Mouse (Mus musculus): ENCODE measurements around the gene Tm6sf2. TPM values are rescaled to one million over a fixed set of nuclear protein-coding genes. Genes with fewer than 3 reads are reported as not detected.

Tm6sf2 gene
- polyA plus RNA-seq, 1 experiment: 30.2 TPM

DNA sequence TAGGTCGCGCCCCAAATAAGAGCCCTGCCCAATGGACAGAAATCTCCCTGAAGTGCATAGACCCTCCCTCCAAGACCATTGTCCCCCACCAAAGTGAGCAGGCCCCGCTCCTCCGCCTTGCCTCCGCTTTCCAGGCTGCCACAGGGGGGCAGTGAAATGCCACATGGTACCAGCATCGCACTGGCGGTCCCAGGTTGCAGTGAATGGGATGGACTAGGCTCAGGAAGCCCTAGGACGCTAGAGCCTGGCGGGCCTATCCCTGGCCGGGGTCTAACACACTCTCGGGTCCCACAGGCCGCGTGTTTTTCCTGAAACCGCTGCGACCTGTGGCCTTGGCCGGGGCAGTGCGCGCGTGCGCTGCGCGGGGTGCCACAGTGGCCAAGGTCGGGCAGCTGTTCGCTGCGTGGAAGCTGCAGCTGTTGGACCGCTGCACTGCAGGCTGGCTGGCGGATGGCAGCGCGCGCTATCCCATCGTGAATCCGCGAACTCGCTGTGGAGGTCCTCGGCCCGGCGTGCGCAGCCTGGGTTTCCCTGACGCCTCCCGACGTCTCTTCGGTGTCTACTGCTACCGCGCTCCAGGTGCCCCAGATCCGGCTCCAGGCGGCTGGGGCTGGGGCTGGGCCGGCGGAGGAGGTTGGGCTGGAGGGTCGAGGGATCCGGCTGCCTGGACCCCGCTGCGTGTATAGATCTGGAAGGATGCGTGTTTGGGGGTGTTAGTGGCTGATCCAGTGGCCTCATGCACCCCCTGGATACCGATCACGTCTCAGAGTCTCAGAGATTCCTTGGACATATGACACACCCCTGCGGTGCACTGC lies 15.3 kb downstream of the Tm6sf2 start:
- no peak overlapping the region for H3K4me3 ChIP-seq (ENCODE audit: insufficient read depth, low read depth, low read length)
- TF ChIP-seq POLR2A (IDR thresholded peaks at IDR 0.05; ENCODE audit: low read depth, low read length) (no peak), CTCF (conservative IDR thresholded peaks at IDR 0.05; ENCODE audit: insufficient read depth, insufficient read length, low read depth, low read length) (peak; percentile 60)
- 5% methylated on average over 56 of the region's 56 CpGs for WGBS
- no peaks in the 10 kb centered on the region for H3K36me3 ChIP-seq (ENCODE audit: control insufficient read depth, insufficient read depth, low read length)
- 0 out of 2 replicates have a peak, but pooled peaks cover 3% of the 10 kb centered on the region for H3K27me3 ChIP-seq (replicated peaks; ENCODE audit: control insufficient read depth, insufficient read depth, low read length)
- peak; percentile 38 for DNase-seq
- no peaks in the 10 kb centered on the region for H3K4me1 ChIP-seq (ENCODE audit: control insufficient read depth, insufficient read depth, low read length)
- H3K27ac ChIP-seq (ENCODE audit: insufficient read depth, low read depth, low read length): no peak overlapping the region

DNA sequence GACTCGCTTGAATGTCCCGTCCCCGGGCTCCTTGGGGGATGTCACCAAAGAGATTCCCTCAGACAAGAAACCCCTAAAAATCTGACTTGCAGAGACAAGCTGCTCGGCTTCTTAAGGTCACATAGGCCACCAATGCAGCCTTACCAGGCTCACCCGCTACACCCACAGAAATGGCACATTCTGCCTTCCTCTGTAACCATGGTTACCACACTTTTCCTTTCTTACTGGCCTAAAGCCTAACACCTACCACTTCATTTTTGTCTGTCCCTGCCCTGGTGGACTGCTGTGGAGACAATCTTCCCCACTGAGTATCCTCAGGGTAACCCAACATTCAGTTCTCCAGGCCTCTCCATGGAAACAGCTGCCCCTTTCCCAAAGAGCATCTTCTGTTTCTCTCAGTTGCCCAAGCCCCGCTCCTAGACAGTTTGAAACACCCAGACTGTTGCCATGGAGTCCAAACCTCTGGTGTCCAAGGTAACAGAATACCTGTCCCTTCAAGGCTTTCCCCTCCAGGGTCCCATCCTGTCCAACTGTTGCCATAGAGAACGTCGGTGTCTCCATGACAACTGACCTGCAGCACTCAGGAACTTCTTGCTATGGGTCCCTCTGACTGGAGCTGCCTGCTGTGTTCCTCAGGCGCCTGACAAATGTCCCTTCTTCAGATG lies 16.7 kb downstream of the Tm6sf2 start:
- 65% methylated on average over 9 of the region's 9 CpGs for WGBS
- no peaks in the 10 kb centered on the region for H3K4me1 ChIP-seq (ENCODE audit: control insufficient read depth, insufficient read depth, low read length)
- TF ChIP-seq POLR2A (IDR thresholded peaks at IDR 0.05; ENCODE audit: low read depth, low read length) (no peak), CTCF (conservative IDR thresholded peaks at IDR 0.05; ENCODE audit: insufficient read depth, insufficient read length, low read depth, low read length) (no peak)
- 0 out of 2 replicates have a peak, but pooled peaks cover 3% of the 10 kb centered on the region for H3K27me3 ChIP-seq (replicated peaks; ENCODE audit: control insufficient read depth, insufficient read depth, low read length)
- H3K4me3 ChIP-seq (ENCODE audit: insufficient read depth, low read depth, low read length): no peak overlapping the region
- H3K36me3 ChIP-seq (ENCODE audit: control insufficient read depth, insufficient read depth, low read length): no peaks in the 10 kb centered on the region
- no peak for DNase-seq
- no peak overlapping the region for H3K27ac ChIP-seq (ENCODE audit: insufficient read depth, low read depth, low read length)

DNA sequence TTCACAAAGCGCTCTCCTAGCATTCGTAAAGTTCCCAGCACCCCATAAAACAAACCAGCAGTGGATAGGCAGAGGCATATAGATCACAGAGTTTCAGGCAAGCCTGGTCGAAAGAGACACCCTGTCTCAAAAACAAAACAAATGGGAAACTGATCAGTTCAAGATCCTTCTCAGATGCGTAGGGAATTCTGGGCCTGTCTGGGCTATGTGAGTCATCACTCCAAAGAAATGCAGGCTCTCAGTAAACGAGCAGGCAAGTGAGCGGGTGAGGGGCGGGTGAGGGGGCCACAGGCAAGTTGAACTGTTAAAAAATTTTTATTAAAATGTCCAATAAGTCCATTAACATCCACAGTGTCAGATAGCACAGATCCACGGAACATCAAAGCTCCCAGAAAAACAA lies 20.1 kb downstream of the Tm6sf2 start:
- H3K27me3 ChIP-seq (replicated peaks; ENCODE audit: control insufficient read depth, insufficient read depth, low read length): 0 out of 2 replicates have a peak, but pooled peaks cover 3% of the 10 kb centered on the region
- TF ChIP-seq POLR2A (IDR thresholded peaks at IDR 0.05; ENCODE audit: low read depth, low read length) (no peak), CTCF (conservative IDR thresholded peaks at IDR 0.05; ENCODE audit: insufficient read depth, insufficient read length, low read depth, low read length) (no peak)
- no peaks in the 10 kb centered on the region for H3K36me3 ChIP-seq (ENCODE audit: control insufficient read depth, insufficient read depth, low read length)
- no peak overlapping the region for H3K27ac ChIP-seq (ENCODE audit: insufficient read depth, low read depth, low read length)
- DNase-seq: no peak
- no peak overlapping the region for H3K4me3 ChIP-seq (ENCODE audit: insufficient read depth, low read depth, low read length)
- H3K4me1 ChIP-seq (ENCODE audit: control insufficient read depth, insufficient read depth, low read length): no peaks in the 10 kb centered on the region
- 63% methylated on average over 8 of the region's 8 CpGs for WGBS

DNA sequence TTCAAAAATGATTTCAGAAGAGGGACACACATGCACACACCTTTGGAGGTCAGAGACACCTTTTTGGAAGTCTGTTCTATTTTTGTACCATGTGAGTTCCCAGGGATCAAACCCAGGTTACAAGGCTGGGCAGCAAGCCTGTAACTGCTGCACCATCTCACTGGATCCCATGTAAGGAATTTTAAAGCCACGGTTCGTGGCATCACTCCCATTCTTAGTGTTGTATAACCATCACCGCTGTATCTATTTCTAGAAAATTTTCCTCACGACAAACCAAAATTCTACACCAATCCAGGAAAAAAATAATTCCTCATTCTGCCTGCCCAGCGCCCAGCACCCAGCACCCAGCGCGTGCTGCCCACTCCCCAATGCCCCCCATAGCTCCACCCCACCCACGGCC lies 26.6 kb downstream of the Tm6sf2 start:
- TF ChIP-seq CTCF (conservative IDR thresholded peaks at IDR 0.05; ENCODE audit: insufficient read depth, insufficient read length, low read depth, low read length) (no peak), POLR2A (IDR thresholded peaks at IDR 0.05; ENCODE audit: low read depth, low read length) (no peak)
- 69% methylated on average over 8 of the region's 8 CpGs for WGBS
- DNase-seq: no peak
- no peaks in the 10 kb centered on the region for H3K27me3 ChIP-seq (replicated peaks; ENCODE audit: control insufficient read depth, insufficient read depth, low read length)
- no peak overlapping the region for H3K27ac ChIP-seq (ENCODE audit: insufficient read depth, low read depth, low read length)
- no peak overlapping the region for H3K4me3 ChIP-seq (ENCODE audit: insufficient read depth, low read depth, low read length)
- H3K4me1 ChIP-seq (ENCODE audit: control insufficient read depth, insufficient read depth, low read length): no peaks in the 10 kb centered on the region
- no peaks in the 10 kb centered on the region for H3K36me3 ChIP-seq (ENCODE audit: control insufficient read depth, insufficient read depth, low read length)

DNA sequence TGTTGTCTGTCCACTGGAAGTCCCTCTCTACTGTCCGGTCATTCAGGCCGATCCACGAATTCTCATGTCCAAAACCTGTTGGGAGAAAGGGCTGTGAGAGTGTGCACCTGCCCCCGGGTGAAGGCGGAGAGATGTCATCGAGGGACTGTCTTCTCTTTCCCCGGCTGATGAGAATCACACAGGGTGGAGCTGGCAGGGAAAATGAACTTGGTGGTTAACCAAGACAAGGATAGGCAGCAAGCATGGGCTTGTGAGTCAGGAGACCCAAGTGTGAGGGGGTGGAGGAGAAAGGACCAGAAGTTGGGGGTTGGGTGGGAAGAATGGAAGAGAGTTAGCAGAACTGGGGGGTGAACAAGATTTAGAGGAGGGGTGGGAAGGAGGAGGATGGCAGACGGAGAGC lies 27.5 kb downstream of the Tm6sf2 start:
- no peak overlapping the region for H3K4me3 ChIP-seq (ENCODE audit: insufficient read depth, low read depth, low read length)
- TF ChIP-seq POLR2A (IDR thresholded peaks at IDR 0.05; ENCODE audit: low read depth, low read length) (no peak), CTCF (conservative IDR thresholded peaks at IDR 0.05; ENCODE audit: insufficient read depth, insufficient read length, low read depth, low read length) (no peak)
- WGBS: 76% methylated on average over 8 of the region's 8 CpGs
- H3K27me3 ChIP-seq (replicated peaks; ENCODE audit: control insufficient read depth, insufficient read depth, low read length): no peaks in the 10 kb centered on the region
- H3K4me1 ChIP-seq (ENCODE audit: control insufficient read depth, insufficient read depth, low read length): no peaks in the 10 kb centered on the region
- DNase-seq: no peak
- H3K36me3 ChIP-seq (ENCODE audit: control insufficient read depth, insufficient read depth, low read length): no peaks in the 10 kb centered on the region
- no peak overlapping the region for H3K27ac ChIP-seq (ENCODE audit: insufficient read depth, low read depth, low read length)

DNA sequence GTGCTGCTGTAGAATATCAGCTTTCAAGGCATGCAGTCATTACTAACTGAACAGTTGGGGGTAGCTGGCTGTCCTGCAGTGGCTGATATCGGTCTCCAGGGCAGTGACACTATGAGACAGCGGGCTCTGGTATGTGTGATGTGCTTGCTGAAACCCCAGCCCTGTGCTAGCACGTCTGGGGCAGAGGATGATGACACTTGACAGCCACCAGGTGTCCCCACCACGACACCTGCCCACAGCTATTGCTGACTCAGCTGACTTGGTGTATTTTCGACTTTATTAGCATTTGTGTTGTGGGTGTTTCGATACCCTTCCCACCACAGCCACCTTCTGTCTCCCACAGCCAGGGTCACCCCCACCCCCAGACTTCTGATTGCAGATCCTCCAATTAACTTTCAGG lies 31.8 kb downstream of the Tm6sf2 start:
- WGBS: 11% methylated on average over 6 of the region's 6 CpGs
- no peak for TF ChIP-seq POLR2A (IDR thresholded peaks at IDR 0.05; ENCODE audit: low read depth, low read length)
- peak; percentile 88 for TF ChIP-seq CTCF (conservative IDR thresholded peaks at IDR 0.05; ENCODE audit: insufficient read depth, insufficient read length, low read depth, low read length)
- no peak overlapping the region for H3K27ac ChIP-seq (ENCODE audit: insufficient read depth, low read depth, low read length)
- peak; percentile 52 for DNase-seq
- no peaks in the 10 kb centered on the region for H3K27me3 ChIP-seq (replicated peaks; ENCODE audit: control insufficient read depth, insufficient read depth, low read length)
- H3K4me3 ChIP-seq (ENCODE audit: insufficient read depth, low read depth, low read length): no peak overlapping the region
- H3K4me1 ChIP-seq (ENCODE audit: control insufficient read depth, insufficient read depth, low read length): no peaks in the 10 kb centered on the region
- no peaks in the 10 kb centered on the region for H3K36me3 ChIP-seq (ENCODE audit: control insufficient read depth, insufficient read depth, low read length)

DNA sequence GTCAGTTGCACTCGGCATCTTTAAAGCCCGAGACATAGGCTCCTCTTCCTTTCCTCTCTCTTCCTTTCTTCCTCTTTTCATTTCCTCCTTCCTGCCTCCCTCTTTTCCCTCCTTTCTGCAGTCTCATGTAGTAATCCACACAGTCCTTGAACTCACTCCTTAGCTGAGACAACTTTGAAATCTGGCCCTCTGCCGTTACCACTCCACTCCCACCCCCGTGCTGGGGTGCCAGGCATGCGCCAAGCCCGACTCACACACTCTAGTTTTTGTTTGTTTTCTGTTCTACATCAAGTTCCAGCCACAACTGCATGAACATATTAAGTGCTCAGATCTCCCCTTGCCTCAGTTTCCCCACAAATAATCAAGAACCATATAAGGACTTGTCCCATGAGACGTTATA lies 32.2 kb downstream of the Tm6sf2 start:
- DNase-seq: no peak
- Histone ChIP-seq H3K4me3 (ENCODE audit: insufficient read depth, low read depth, low read length) (no peak overlapping the region), H3K36me3 (ENCODE audit: control insufficient read depth, insufficient read depth, low read length) (no peaks in the 10 kb centered on the region), H3K27ac (ENCODE audit: insufficient read depth, low read depth, low read length) (no peak overlapping the region), H3K4me1 (ENCODE audit: control insufficient read depth, insufficient read depth, low read length) (no peaks in the 10 kb centered on the region), H3K27me3 (replicated peaks; ENCODE audit: control insufficient read depth, insufficient read depth, low read length) (no peaks in the 10 kb centered on the region)
- 65% methylated on average over 7 of the region's 7 CpGs for WGBS
- TF ChIP-seq POLR2A (IDR thresholded peaks at IDR 0.05; ENCODE audit: low read depth, low read length) (no peak), CTCF (conservative IDR thresholded peaks at IDR 0.05; ENCODE audit: insufficient read depth, insufficient read length, low read depth, low read length) (no peak)
